Comparison of ENCODE assay signal across 18 mouse cellular contexts in the genomic region with DNA sequence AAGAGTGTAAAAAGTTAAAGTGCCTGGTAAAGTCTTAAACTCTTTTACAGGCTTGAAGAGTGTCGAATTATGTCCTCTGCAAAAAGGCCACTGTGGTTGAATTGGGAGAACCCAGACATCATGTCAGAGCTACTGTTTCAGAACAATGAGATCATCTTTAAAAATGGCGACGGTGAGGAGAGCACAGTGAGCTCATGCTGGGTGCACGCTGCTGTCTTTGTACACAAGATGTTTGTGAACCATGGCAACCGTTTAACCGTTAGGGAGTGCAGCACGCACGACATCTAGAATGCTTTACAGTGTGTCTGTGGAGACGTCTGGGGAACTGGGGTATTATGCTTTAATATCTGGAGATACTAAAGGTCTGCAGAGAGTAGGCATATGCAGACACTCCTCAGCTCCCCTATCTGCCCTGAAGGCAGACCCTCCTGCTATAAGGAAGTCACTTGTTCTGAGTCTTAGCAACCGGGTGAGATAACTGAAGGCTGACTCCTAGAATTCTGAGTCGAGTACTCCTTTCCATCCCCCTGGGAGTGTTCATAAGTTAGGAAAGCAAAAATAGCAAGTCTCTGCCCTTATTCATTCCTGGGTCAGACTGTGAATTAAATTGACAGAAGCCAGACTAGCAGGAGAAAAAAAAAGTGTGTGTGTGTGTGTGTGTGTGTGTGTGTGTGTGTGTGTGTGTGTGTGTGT. TPM values are rescaled to one million over a fixed set of nuclear protein-coding genes. Genes with fewer than 3 reads are reported as not detected.
DNase-seq lines count a peak whose midpoint lies in the region; ATAC-seq and TF ChIP-seq lines count a peak whose summit lies in the region.
"Had no signal": no experiment of that assay in that cellular context is flagged by ENCODE, and none has a peak within 500 bp of the region (broad histone marks: within the 10 kb centered on the region; RNA-seq: fewer than 3 reads in every experiment).

No protein-coding gene starts in this region.

- no peak for TF ChIP-seq CTCF in brain, embryonic 14.5 days (IDR thresholded peaks at IDR 0.05; ENCODE audit: borderline replicate concordance, extremely low read depth, insufficient read depth, insufficient read length)

- no peak for ATAC-seq in granulocyte monocyte progenitor cell, adult 5-6 weeks (replicated peaks; ENCODE audit: poor library complexity, severe bottlenecking)
- ATAC-seq: inflammation-experienced regulatory T-cells, adult 6 months had no signal

- intact Hi-C loops in heart, postnatal 10 days (cut with DNase I), result loop anchor here (5.0 kb wide), 1 partner anchor 53 kb away; no protein-coding TSS in a partner anchor

- TF ChIP-seq POLR2A in brain, embryonic 14.5 days (IDR thresholded peaks at IDR 0.05; ENCODE audit: borderline replicate concordance, extremely low read depth, insufficient read depth, insufficient read length, poor library complexity, severe bottlenecking), result no peak

- peak; percentile 12 for DNase-seq in embryo, embryonic 11 days
- no peak for DNase-seq in embryo, embryonic 9.5 days (ENCODE audit: extremely low spot score)
- peak; percentile 49 for DNase-seq in lung, postnatal 10 days
- DNase-seq in lung, postnatal 4 days, result no peak
- peak; percentile 34 for DNase-seq in brain, embryonic 14.5 days (ENCODE audit: low read depth)
- DNase-seq in heart, postnatal 10 days, result peak; percentile 62 to 67
- no peak for DNase-seq in T-cell, adult 2 months (ENCODE audit: low spot score)
- DNase-seq: adrenal gland, postnatal 36 days; cerebellum, adult 11 months; gastrocnemius, postnatal 10 days; layer of hippocampus, postnatal 36 days; right cerebral cortex, adult 18-20 months; thymus, postnatal 25 days had no signal

RNA-seq across cellular contexts. Expression of a gene that starts 37.6 kb away (rescaled TPM):
- not detected in 2 replicates for polyA plus RNA-seq in brain, embryonic 14.5 days (2012; rRNA removed)
- total RNA-seq in heart, postnatal 10 days (2021), result under 1 TPM; 0.20 to 0.55 TPM
- not detected in 2 replicates for total RNA-seq in granulocyte monocyte progenitor cell, adult 5-6 weeks (2014; fragmentation: Nextera tagmentation)
- not detected in 2 replicates for total RNA-seq in granulocyte monocyte progenitor cell, adult 5-6 weeks (2017)
- polyA plus RNA-seq: kidney, postnatal 0 days; liver, embryonic 16.5 days; myocyte had no signal

RNA-seq across cellular contexts. Expression of a gene that starts 55.6 kb away (rescaled TPM):
- 56.4 and 59.4 TPM in 2 replicates for polyA plus RNA-seq in brain, embryonic 14.5 days (2012; rRNA removed)
- total RNA-seq in heart, postnatal 10 days (2021), result 10 to 100 TPM; 24.0 to 30.2 TPM
- total RNA-seq in granulocyte monocyte progenitor cell, adult 5-6 weeks (2014; fragmentation: Nextera tagmentation), result 45.9 and 55.1 TPM in 2 replicates
- 41.1 and 79.6 TPM in 2 replicates for total RNA-seq in granulocyte monocyte progenitor cell, adult 5-6 weeks (2017)

RNA-seq across cellular contexts. Expression of a gene that starts 57.0 kb away (rescaled TPM):
- 21.8 and 27.6 TPM in 2 replicates for polyA plus RNA-seq in brain, embryonic 14.5 days (2012; rRNA removed)
- total RNA-seq in heart, postnatal 10 days (2021), result 10 to 100 TPM; 48.6 to 57.2 TPM
- 17.8 and 41.0 TPM in 2 replicates for total RNA-seq in granulocyte monocyte progenitor cell, adult 5-6 weeks (2014; fragmentation: Nextera tagmentation)
- total RNA-seq in granulocyte monocyte progenitor cell, adult 5-6 weeks (2017), result 21.0 and 25.3 TPM in 2 replicates

Comparison
In these comparisons a context has a peak if more than half of its experiments do, and no peak if none do; other contexts are left out.
1. DNase-seq: peak in embryo, embryonic 11 days (single experiment), lung, postnatal 10 days (single experiment), brain, embryonic 14.5 days (single experiment) and heart, postnatal 10 days (2 of 2); none in embryo, embryonic 9.5 days (single experiment), lung, postnatal 4 days (0 of 2) and T-cell, adult 2 months (single experiment).